Mouse (Mus musculus) testis, adult 2 months (tissue): ENCODE measurements around the gene Miga1. TPM values are rescaled to one million over a fixed set of nuclear protein-coding genes. Genes with fewer than 3 reads are reported as not detected.

Experiments used
- H3K27ac ChIP-seq: fragments of 200-500 bp; 2 replicates; pipeline ENCODE4 v1.5.1; 2012; ENCODE audit warnings: low read depth, low read length; ENCODE audit not compliant: control insufficient read depth, insufficient read depth
- H3K27me3 ChIP-seq: fragments of 200-500 bp; 2 replicates; pipeline ENCODE4 v1.6.1; 2012; ENCODE audit warnings: mild to moderate bottlenecking, low read length, moderate library complexity; ENCODE audit not compliant: control insufficient read depth, insufficient read depth
- H3K36me3 ChIP-seq: fragments of 200-500 bp; 2 replicates; pipeline ENCODE4 v1.6.1; 2012; ENCODE audit warnings: mild to moderate bottlenecking, low read length; ENCODE audit not compliant: control insufficient read depth, insufficient read depth
- H3K4me1 ChIP-seq: fragments of 200-500 bp; 2 replicates; pipeline ENCODE4 v1.6.1; 2012; ENCODE audit warnings: low read length; ENCODE audit not compliant: control insufficient read depth, insufficient read depth
- H3K4me3 ChIP-seq: fragments of 200-500 bp; 2 replicates; pipeline ENCODE4 v1.5.1; 2012; ENCODE audit warnings: low read depth, mild to moderate bottlenecking, low read length, moderate library complexity, mixed read lengths; ENCODE audit not compliant: control insufficient read depth
- CTCF ChIP-seq: fragments of 200-500 bp; IDR thresholded peaks from 2 replicates; pipeline ENCODE4 v1.5.1; 2012; ENCODE audit warnings: low read depth, mild to moderate bottlenecking, inconsistent platforms, low read length, moderate library complexity; ENCODE audit not compliant: control insufficient read depth, insufficient read depth, insufficient replicate concordance
- POLR2A ChIP-seq: fragments of 200-500 bp; IDR thresholded peaks from 2 replicates; pipeline ENCODE4 v1.6.1; 2012; ENCODE audit warnings: low read depth, mild to moderate bottlenecking, inconsistent platforms, low read length, moderate library complexity; ENCODE audit not compliant: control insufficient read depth
- polyA plus RNA-seq: library from polyadenylated mRNA; depleted of rRNA; stranded (reverse); fragments of >200 nt; gene quantifications from 2 replicates; pipeline ENCODE4 v1.2.3, GENCODE M21; 2012; rRNA removed

The Miga1 gene
- polyA plus RNA-seq, 1 experiment = 3.6 TPM

DNA sequence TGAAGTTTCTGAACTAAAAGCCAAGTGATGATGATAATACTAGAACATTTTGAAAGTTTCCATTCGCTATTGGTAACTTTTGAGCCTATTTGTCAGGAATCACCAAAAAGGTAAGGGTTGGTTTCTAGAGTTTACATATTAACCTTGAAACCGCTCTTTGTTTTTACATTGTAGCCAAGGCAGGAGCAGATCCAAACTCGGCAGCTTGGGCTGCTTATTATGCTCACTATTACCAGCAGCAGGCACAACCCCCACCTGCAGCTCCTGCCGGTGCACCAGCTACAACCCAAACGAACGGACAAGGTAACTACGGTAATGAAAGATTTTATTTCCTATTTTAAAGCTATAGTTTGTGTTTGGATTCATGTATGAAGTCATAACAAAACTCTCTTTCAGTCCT is 114.3 kb downstream of the Miga1 start:
- TF ChIP-seq CTCF = no peak
- TF ChIP-seq POLR2A = no peak
- Histone ChIP-seq H3K27ac (no peak overlapping the region), H3K36me3 (peaks cover 4% of the 10 kb centered on the region)

DNA sequence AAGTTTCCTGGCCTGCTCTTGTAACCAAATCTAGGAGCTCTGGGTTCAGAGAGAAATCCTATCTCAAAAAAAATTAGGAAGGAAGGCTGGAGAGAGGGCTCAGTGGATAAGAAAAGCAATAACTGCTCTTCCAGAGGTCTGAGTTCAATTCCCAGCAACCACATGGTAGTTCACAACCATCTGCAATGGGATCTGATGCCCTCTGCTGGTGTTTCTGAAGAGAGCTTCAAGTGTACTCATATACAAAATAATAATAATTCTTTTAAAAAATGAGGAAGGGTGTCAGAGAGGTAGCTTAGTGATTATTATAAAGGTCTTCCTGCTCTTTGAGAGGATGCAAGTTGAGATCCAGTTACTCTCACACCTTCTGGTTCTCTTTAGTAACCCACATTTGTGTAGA is 115.3 kb downstream of the Miga1 start:
- H3K36me3 ChIP-seq = peaks cover 4% of the 10 kb centered on the region

More for the DNA sequence above, 114.3 kb downstream of the Miga1 start:
- no peaks in the 10 kb centered on the region for H3K27me3 ChIP-seq
- H3K4me3 ChIP-seq = no peak overlapping the region
- no peaks in the 10 kb centered on the region for H3K4me1 ChIP-seq

More for the DNA sequence above, 115.3 kb downstream of the Miga1 start:
- H3K27me3 ChIP-seq = no peaks in the 10 kb centered on the region
- H3K4me1 ChIP-seq = no peaks in the 10 kb centered on the region
- no peak for TF ChIP-seq CTCF
- TF ChIP-seq POLR2A = no peak
- no peak overlapping the region for H3K4me3 ChIP-seq
- no peak overlapping the region for H3K27ac ChIP-seq

Other genes with a start within 250 kb of the Miga1 start
- gene Gipc2, start 174.2 kb downstream of the Miga1 start, polyA plus RNA-seq = 7.5 and 9.7 TPM in 2 replicates
- 72.6 and 94.4 TPM in 2 replicates for gene Dnajb4, start 130.1 kb downstream of the Miga1 start, polyA plus RNA-seq
- gene Fubp1, start 130.0 kb downstream of the Miga1 start, polyA plus RNA-seq = 55.8 and 58.6 TPM in 2 replicates
- gene Nexn, start 74.1 kb downstream of the Miga1 start, polyA plus RNA-seq = 0.65 and 0.81 TPM in 2 replicates
- gene Usp33, start 6.1 kb upstream of the Miga1 start, polyA plus RNA-seq = 6.3 and 6.5 TPM in 2 replicates
- 12.6 and 12.7 TPM in 2 replicates for gene Zzz3, start 55.1 kb upstream of the Miga1 start, polyA plus RNA-seq